Mouse (Mus musculus) MEL (cell line): ENCODE data around the gene Hmx3. TPM values are rescaled to one million over a fixed set of nuclear protein-coding genes. Genes with fewer than 3 reads are reported as not detected.

Experiments
- DNase-seq: peaks from one replicate; pipeline ENCODE4 v3.0.0; 2011; ENCODE audit warnings: low read depth, low spot score
- H3K27ac ChIP-seq: 2 replicates; pipeline ENCODE4 v1.5.1; 2012; ENCODE audit warnings: low read depth, mild to moderate bottlenecking, control low read depth, low read length, moderate library complexity; ENCODE audit not compliant: control insufficient read depth
- H3K27me3 ChIP-seq, 2 experiments: fragments of 150-350 bp in 1 of 2; sonication (generic) in 1 of 2; 2 replicates each; pipeline ENCODE4 v1.6.1; 2012; ENCODE audit warnings: low read length in 2 of 2, mild to moderate bottlenecking in 2 of 2, improper control_type of control experiment in 1 of 2, moderate library complexity in 1 of 2; ENCODE audit not compliant: insufficient read depth in 2 of 2, control insufficient read depth in 1 of 2
- H3K36me3 ChIP-seq, 2 experiments: 2 replicates each; pipeline ENCODE4 v1.6.1; 2012 to 2014; ENCODE audit warnings: low read length in 2 of 2, improper control_type of control experiment in 1 of 2, inconsistent platforms in 1 of 2, mild to moderate bottlenecking in 1 of 2; ENCODE audit not compliant: insufficient read depth in 2 of 2, control insufficient read depth in 1 of 2
- H3K4me1 ChIP-seq, 2 experiments: fragments of 150-350 bp in 1 of 2; sonication (generic) in 1 of 2; 2 replicates each; pipeline ENCODE4 v1.6.1; 2012; ENCODE audit warnings: low read length in 2 of 2, improper control_type of control experiment in 1 of 2, mild to moderate bottlenecking in 1 of 2; ENCODE audit not compliant: insufficient read depth in 2 of 2, control insufficient read depth in 1 of 2
- H3K4me3 ChIP-seq, 2 experiments: fragments of 150-350 bp in 1 of 2; sonication (generic) in 1 of 2; 2 replicates each; pipeline ENCODE4 v1.5.1; 2012; ENCODE audit warnings: low read depth in 2 of 2, low read length in 2 of 2, mild to moderate bottlenecking in 2 of 2, moderate library complexity in 2 of 2, control low read depth in 1 of 2, improper control_type of control experiment in 1 of 2; ENCODE audit not compliant: control insufficient read depth in 1 of 2, insufficient read depth in 1 of 2
- H3K79me2 ChIP-seq: 2 replicates; pipeline ENCODE4 v1.6.1; 2012; ENCODE audit warnings: mild to moderate bottlenecking, low read length, moderate library complexity; ENCODE audit not compliant: control insufficient read depth, poor library complexity, insufficient read depth
- H3K9ac ChIP-seq: 2 replicates; pipeline ENCODE4 v1.6.1; 2012; ENCODE audit warnings: low read depth, mild to moderate bottlenecking, control low read depth, low read length, moderate library complexity; ENCODE audit not compliant: control insufficient read depth, poor library complexity, severe bottlenecking
- H3K9me3 ChIP-seq: fragments of 150-350 bp; sonication (generic); replicated peaks from 2 replicates; pipeline ENCODE4 v1.6.1; 2012; ENCODE audit warnings: mild to moderate bottlenecking, low read length, improper control_type of control experiment, moderate library complexity; ENCODE audit not compliant: insufficient read depth
- CHD1 ChIP-seq: IDR thresholded peaks from 2 replicates; pipeline ENCODE4 v1.6.1; 2012; ENCODE audit warnings: low read depth, mild to moderate bottlenecking, inconsistent platforms, low read length, improper control_type of control experiment
- CHD2 ChIP-seq: IDR thresholded peaks from 2 replicates; pipeline ENCODE4 v1.6.1; 2011; ENCODE audit warnings: low read length, improper control_type of control experiment
- CTCF ChIP-seq, 3 experiments: IDR thresholded peaks in 2 of 3; conservative IDR thresholded peaks in 1 of 3; 2 replicates each; pipeline ENCODE4 v1.5.1; 2011 to 2012; ENCODE audit warnings: low read length in 3 of 3, low read depth in 2 of 3, mild to moderate bottlenecking in 2 of 3, improper control_type of control experiment in 1 of 3, inconsistent platforms in 1 of 3, mixed read lengths in 1 of 3, moderate library complexity in 1 of 3; ENCODE audit not compliant: control insufficient read depth in 1 of 3, insufficient read depth in 1 of 3, poor library complexity in 1 of 3, severe bottlenecking in 1 of 3
- E2F4 ChIP-seq: IDR thresholded peaks from 2 replicates; pipeline ENCODE4 v1.6.1; 2011; ENCODE audit warnings: low read depth, low read length, improper control_type of control experiment, borderline replicate concordance
- ETS1 ChIP-seq: IDR thresholded peaks from 2 replicates; pipeline ENCODE4 v1.6.1; 2012; ENCODE audit warnings: low read depth, mild to moderate bottlenecking, inconsistent platforms, low read length, improper control_type of control experiment, moderate library complexity
- GABPA ChIP-seq: IDR thresholded peaks from 2 replicates; pipeline ENCODE4 v1.6.1; 2012; ENCODE audit warnings: low read depth, mild to moderate bottlenecking, inconsistent platforms, low read length, improper control_type of control experiment, moderate library complexity
- JUND ChIP-seq: IDR thresholded peaks from 2 replicates; pipeline ENCODE4 v1.6.1; 2011; ENCODE audit warnings: low read depth, mild to moderate bottlenecking, improper control_type of control experiment, low read length
- KAT2A ChIP-seq: conservative IDR thresholded peaks from 2 replicates; pipeline ENCODE4 v1.6.1; 2012; ENCODE audit warnings: low read depth, low read length, improper control_type of control experiment, inconsistent platforms
- MAFK ChIP-seq: IDR thresholded peaks from 2 replicates; pipeline ENCODE4 v1.6.1; 2011; ENCODE audit warnings: low read depth, mild to moderate bottlenecking, low read length, improper control_type of control experiment, borderline replicate concordance
- MAZ ChIP-seq: IDR thresholded peaks from 2 replicates; pipeline ENCODE4 v1.6.1; 2012; ENCODE audit warnings: low read depth, mild to moderate bottlenecking, inconsistent platforms, low read length, improper control_type of control experiment
- MEF2A ChIP-seq: IDR thresholded peaks from 2 replicates; pipeline ENCODE4 v1.6.1; 2014; ENCODE audit warnings: low read depth, mild to moderate bottlenecking, inconsistent platforms, low read length, improper control_type of control experiment; ENCODE audit not compliant: poor library complexity, insufficient replicate concordance, severe bottlenecking; ENCODE audit errors: extremely low read depth
- MYC ChIP-seq: IDR thresholded peaks from 2 replicates; pipeline ENCODE4 v1.6.1; 2011; ENCODE audit warnings: low read depth, mild to moderate bottlenecking, low read length, improper control_type of control experiment, moderate library complexity
- NELFE ChIP-seq: IDR thresholded peaks from 2 replicates; pipeline ENCODE4 v1.6.1; 2011; ENCODE audit warnings: low read depth, low read length, improper control_type of control experiment
- NRF1 ChIP-seq: IDR thresholded peaks from 2 replicates; pipeline ENCODE4 v1.6.1; 2014; ENCODE audit warnings: low read depth, mild to moderate bottlenecking, inconsistent platforms, low read length, improper control_type of control experiment, moderate library complexity; ENCODE audit not compliant: poor library complexity, insufficient read depth, severe bottlenecking
- POLR2A ChIP-seq, 2 experiments: IDR thresholded peaks; 2 replicates each; pipeline ENCODE4 v1.6.1; 2011 to 2012; ENCODE audit warnings: low read length in 2 of 2, mild to moderate bottlenecking in 2 of 2, control low read depth in 1 of 2, improper control_type of control experiment in 1 of 2, low read depth in 1 of 2, moderate library complexity in 1 of 2; ENCODE audit not compliant: control insufficient read depth in 1 of 2, insufficient read depth in 1 of 2, poor library complexity in 1 of 2
- POLR2AphosphoS5 ChIP-seq: IDR thresholded peaks from 2 replicates; pipeline ENCODE4 v1.6.1; 2012; ENCODE audit warnings: low read depth, borderline replicate concordance, mild to moderate bottlenecking, inconsistent platforms, low read length, moderate library complexity, mixed read lengths
- RAD21 ChIP-seq: IDR thresholded peaks from 2 replicates; pipeline ENCODE4 v1.6.1; 2011; ENCODE audit warnings: mild to moderate bottlenecking, low read depth, low read length, improper control_type of control experiment
- RCOR1 ChIP-seq: IDR thresholded peaks from 2 replicates; pipeline ENCODE4 v1.6.1; 2012; ENCODE audit warnings: low read depth, mild to moderate bottlenecking, inconsistent platforms, low read length, improper control_type of control experiment
- SMC3 ChIP-seq: IDR thresholded peaks from 2 replicates; pipeline ENCODE4 v1.6.1; 2011; ENCODE audit warnings: low read depth, low read length, improper control_type of control experiment
- TAL1 ChIP-seq: IDR thresholded peaks from 2 replicates; pipeline ENCODE4 v1.6.1; 2012; ENCODE audit warnings: mild to moderate bottlenecking, inconsistent platforms, low read length, moderate library complexity, mixed read lengths
- UBTF ChIP-seq: IDR thresholded peaks from 2 replicates; pipeline ENCODE4 v1.6.1; 2012; ENCODE audit warnings: low read depth, mild to moderate bottlenecking, inconsistent platforms, low read length, improper control_type of control experiment, moderate library complexity, borderline replicate concordance; ENCODE audit not compliant: insufficient read depth
- ZC3H11A ChIP-seq: IDR thresholded peaks from 2 replicates; pipeline ENCODE4 v1.6.1; 2012; ENCODE audit warnings: low read depth, mild to moderate bottlenecking, inconsistent platforms, low read length, improper control_type of control experiment
- ZKSCAN1 ChIP-seq: IDR thresholded peaks from 2 replicates; pipeline ENCODE4 v1.6.1; 2012; ENCODE audit warnings: low read depth, mild to moderate bottlenecking, inconsistent platforms, low read length, improper control_type of control experiment, moderate library complexity
- ZMIZ1 ChIP-seq: IDR thresholded peaks from 2 replicates; pipeline ENCODE4 v1.6.1; 2012; ENCODE audit warnings: low read depth, mild to moderate bottlenecking, inconsistent platforms, low read length, improper control_type of control experiment, moderate library complexity
- polyA plus RNA-seq, 2 experiments: library from polyadenylated mRNA; stranded (reverse) in 1 of 2; unstranded in 1 of 2; fragments of >175 nt in 1 of 2; fragments of >200 nt in 1 of 2; gene quantifications; 2 replicates each; pipeline versions ENCODE4 v1.2.1 to v1.2.4; 2012; ENCODE audit warnings: low replicate concordance in 2 of 2, low read depth in 1 of 2; ENCODE audit not compliant: insufficient read length in 2 of 2, insufficient read depth in 1 of 2, missing spikeins in 1 of 2
- total RNA-seq: library from RNA; depleted of rRNA; stranded (reverse); fragments of 300-350 nt; gene quantifications from 2 replicates; pipeline ENCODE4 v1.2.3, GENCODE M21; 2012

The Hmx3 gene
- total and polyA plus RNA-seq, 3 experiments = not detected

GRCm38 (mm10) chr7:131539979-131540378, 2.7 kb upstream of the Hmx3 start:
- TF ChIP-seq RAD21 (peak; percentile 69), ZC3H11A (peak; percentile 41; the same call in 1 of the 2 replicates), MAZ (no peak), ZMIZ1 (no peak), CTCF (IDR thresholded peaks at IDR 0.05 in 2 of 3, conservative IDR thresholded peaks at IDR 0.05 in 1 of 3; ENCODE audit: control insufficient read depth in 1 of 3, insufficient read depth in 1 of 3, low read depth in 2 of 3, low read length in 3 of 3, poor library complexity in 1 of 3, severe bottlenecking in 1 of 3) (peak; percentile 45 to 70 (median 61); a peak in 5 of 6 replicates), UBTF (no peak), SMC3 (peak; percentile 48), TAL1 (no peak), RCOR1 (no peak), E2F4 (no peak), NELFE (no peak)
- Histone ChIP-seq H3K27me3 (no peaks in the 10 kb centered on the region), H3K9me3 (no peaks in the 10 kb centered on the region), H3K79me2 (no peaks in the 10 kb centered on the region), H3K36me3 (no peaks in the 10 kb centered on the region), H3K4me1 (no peaks in the 10 kb centered on the region), H3K4me3 (no peak overlapping the region), H3K9ac (no peak overlapping the region), H3K27ac (no peak overlapping the region)
- DNase-seq = peak; percentile 62

GRCm38 (mm10) chr7:131541184-131542114, 1.2 kb upstream of the Hmx3 start:
- no peak overlapping the region for H3K4me3 ChIP-seq
- no peaks in the 10 kb centered on the region for H3K4me1 ChIP-seq
- H3K36me3 ChIP-seq = no peaks in the 10 kb centered on the region
- DNase-seq = no peak
- H3K79me2 ChIP-seq = no peaks in the 10 kb centered on the region
- no peaks in the 10 kb centered on the region for H3K27me3 ChIP-seq
- no peak overlapping the region for H3K27ac ChIP-seq
- TF ChIP-seq ZKSCAN1 = no peak
- no peak for TF ChIP-seq SMC3
- no peak for TF ChIP-seq TAL1
- no peak for TF ChIP-seq NRF1
- no peak for TF ChIP-seq CHD1
- no peak for TF ChIP-seq ZC3H11A
- TF ChIP-seq RAD21 = no peak
- no peak for TF ChIP-seq POLR2A (IDR thresholded peaks at IDR 0.05; ENCODE audit: control insufficient read depth in 1 of 2, insufficient read depth in 1 of 2, low read depth in 1 of 2, low read length in 2 of 2, poor library complexity in 1 of 2)
- TF ChIP-seq MYC = no peak
- no peak for TF ChIP-seq RCOR1
- TF ChIP-seq ETS1 = no peak
- TF ChIP-seq GABPA = no peak
- no peak for TF ChIP-seq E2F4
- TF ChIP-seq POLR2AphosphoS5 = no peak
- no peak for TF ChIP-seq MEF2A
- TF ChIP-seq CHD2 = no peak
- TF ChIP-seq MAFK = no peak
- TF ChIP-seq JUND = no peak
- TF ChIP-seq CTCF (IDR thresholded peaks at IDR 0.05 in 2 of 3, conservative IDR thresholded peaks at IDR 0.05 in 1 of 3; ENCODE audit: control insufficient read depth in 1 of 3, insufficient read depth in 1 of 3, low read depth in 2 of 3, low read length in 3 of 3, poor library complexity in 1 of 3, severe bottlenecking in 1 of 3) = no peak
- no peak for TF ChIP-seq KAT2A
- no peak overlapping the region for H3K9ac ChIP-seq
- H3K9me3 ChIP-seq = no peaks in the 10 kb centered on the region
